Mouse (Mus musculus) erythroblast, embryonic 14.5 days (primary cell): ENCODE data around the gene Strip2.

Experiments
- GATA1 ChIP-seq: IDR thresholded peaks from 2 replicates; pipeline ENCODE4 v1.6.1; 2012; ENCODE audit warnings: low read length, inconsistent platforms, mixed read lengths
- TAL1 ChIP-seq: IDR thresholded peaks from 3 replicates; pipeline ENCODE4 v1.6.1; 2012; ENCODE audit warnings: low read length, inconsistent platforms, mixed read lengths

DNA sequence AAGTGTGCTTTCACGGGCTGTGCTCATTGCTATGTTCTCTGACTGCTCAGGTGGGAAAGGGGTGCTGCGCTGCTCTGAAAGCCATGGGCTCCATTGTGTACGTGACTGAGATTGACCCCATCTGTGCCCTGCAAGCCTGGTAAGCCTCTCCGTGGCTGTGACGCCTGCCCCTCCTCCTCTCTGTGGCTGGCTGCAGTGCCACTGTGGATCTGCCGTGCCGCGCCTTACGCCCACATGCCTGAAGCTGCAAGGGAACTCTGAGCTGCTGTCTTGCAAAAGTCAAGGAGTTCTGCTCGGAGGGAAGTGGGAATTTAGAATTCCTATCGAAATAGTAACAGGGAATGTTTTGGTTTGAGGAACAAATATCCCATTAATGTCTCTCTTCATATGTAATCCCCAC lies 25.7 kb upstream of the Strip2 start:
- TF ChIP-seq TAL1: no peak
- no peak for TF ChIP-seq GATA1
